Mouse (Mus musculus): ENCODE data around the gene Banf2. TPM values are rescaled to one million over a fixed set of nuclear protein-coding genes. Genes with fewer than 3 reads are reported as not detected.
A peak's percentile ranks its signal among the peaks of the same experiment; 100 is the strongest.

Gene Banf2
- total RNA-seq, 4 experiments from 2014 or later: not detected

DNA sequence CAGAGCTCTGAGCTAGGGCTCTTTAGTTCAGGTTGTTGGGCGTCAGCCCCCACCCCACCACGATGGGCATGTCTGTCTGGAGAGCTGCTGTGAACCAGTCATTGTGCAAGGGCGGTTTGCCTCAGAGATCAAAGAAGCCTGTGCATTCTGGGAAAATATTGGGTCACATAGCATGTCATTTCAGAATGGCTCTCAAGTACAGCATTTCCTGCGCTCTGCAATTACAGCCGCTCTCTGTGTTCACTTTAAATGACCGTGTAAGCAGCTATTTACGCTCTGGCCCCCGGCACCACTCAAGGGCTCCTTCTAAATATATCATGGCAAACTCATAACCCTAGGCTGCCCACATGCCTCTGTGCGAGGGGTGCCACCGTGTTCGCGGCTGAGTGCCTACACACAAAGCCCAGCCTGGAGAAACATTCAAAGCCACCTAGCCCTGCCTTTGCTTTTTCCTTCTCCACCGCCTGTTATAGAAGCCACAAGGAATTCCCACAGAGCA is 68.7 kb downstream of the Banf2 start:
- DNase-seq (ENCODE audit: low spot score): peak; percentile 22

GRCm38 (mm10) chr2:144107374-144107773 is 74.5 kb downstream of the Banf2 start:
- peak; percentile 10 for DNase-seq (ENCODE audit: low spot score)

GRCm38 (mm10) chr2:144107810-144108209 is 75.0 kb downstream of the Banf2 start:
- DNase-seq (ENCODE audit: low spot score): no peak

DNA sequence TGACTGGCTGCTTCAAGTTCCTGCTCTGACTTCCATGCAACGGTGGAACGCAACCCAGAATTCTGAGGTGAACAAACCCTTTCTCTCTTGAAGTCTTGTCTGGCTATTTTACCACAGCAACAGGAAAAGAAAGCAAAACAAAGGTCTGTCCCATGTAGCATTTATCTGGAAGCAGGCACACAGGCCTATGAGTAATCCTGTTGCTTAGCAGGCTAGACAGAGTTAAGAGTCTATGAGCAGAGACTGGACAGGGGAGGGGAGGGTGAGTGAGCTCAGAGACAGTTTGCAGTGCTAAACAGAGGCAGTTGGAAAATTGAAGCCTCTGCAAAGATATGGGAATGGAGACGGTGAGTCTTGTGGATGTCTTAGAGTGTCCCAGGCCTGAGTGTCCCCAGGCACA is 75.5 kb downstream of the Banf2 start:
- DNase-seq (ENCODE audit: low spot score): no peak

DNA sequence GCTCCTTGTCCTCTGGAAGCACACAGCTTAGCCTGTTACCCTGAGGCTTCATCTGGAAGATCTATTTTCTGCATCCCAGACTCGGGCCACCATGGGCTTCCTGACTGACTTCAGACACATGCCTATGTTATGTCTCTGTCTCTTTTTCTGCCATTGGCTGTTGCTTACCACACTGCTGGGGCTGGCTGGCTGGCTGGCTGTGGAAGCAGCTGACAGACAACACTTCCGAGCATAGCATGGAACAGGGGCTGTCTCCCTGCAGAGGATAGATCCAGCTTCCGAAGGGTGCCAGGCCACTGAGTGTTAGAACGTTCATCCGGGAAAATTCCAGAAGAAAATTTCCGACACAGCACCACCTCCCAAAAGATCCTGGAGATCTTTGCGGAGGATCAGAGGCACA is 79.1 kb downstream of the Banf2 start:
- DNase-seq (ENCODE audit: low spot score): no peak

DNA sequence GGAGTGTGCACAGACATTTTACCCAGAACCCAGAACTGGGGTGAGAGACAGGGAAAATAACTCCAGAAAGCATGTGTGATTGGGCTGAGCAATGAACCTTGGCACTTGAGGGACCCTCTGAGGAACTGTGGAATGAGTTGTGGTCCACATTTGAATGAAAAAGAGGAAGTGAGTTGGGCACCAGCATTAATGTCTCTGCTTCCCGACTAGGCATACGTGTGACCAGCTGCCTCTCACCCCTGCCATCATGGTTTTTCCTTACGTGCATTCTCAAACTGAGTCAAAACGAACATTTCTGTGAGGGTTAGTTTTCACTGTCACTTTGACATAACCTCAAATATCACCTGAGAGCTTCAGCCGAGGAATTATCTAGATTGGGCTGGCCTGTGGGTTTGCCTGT is 79.8 kb downstream of the Banf2 start:
- DNase-seq (ENCODE audit: low spot score): no peak

DNA sequence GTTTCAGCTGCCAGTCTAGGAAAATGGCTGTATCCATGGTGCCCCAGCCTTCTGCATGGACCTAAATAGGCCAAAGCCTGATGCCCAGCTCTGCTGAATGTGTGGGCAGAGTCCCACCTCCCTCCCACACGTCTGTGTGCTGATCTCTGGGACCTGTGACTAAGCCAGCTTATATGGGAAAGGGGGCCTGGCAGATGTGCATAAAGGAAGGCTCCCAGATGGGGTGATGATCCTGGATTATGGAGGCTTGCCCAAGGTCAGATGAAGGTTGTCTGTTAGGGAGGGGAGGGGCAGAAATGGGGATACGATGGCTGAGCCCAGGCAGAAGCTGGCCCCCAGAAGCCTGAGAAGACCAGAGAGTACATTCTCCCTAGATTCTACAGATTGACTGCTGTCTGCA is 85.2 kb downstream of the Banf2 start:
- no peak for DNase-seq (ENCODE audit: low spot score)

- DNase-seq (ENCODE audit: low spot score): peak; percentile 48
These were observed 87.4 kb downstream of the Banf2 start for GRCm38 (mm10) chr2:144120186-144120823.

GRCm38 (mm10) chr2:144122068-144122467 is 89.2 kb downstream of the Banf2 start:
- no peak for DNase-seq (ENCODE audit: low spot score)

Other genes with a start within 250 kb of the Banf2 start
- under 1 TPM in 3 of 4 experiments, not detected in 1; 0.16 to 0.47 (median 0.17) TPM for gene Bfsp1, start 169.9 kb upstream of the Banf2 start, total RNA-seq (2022)
- gene Dstn, start 117.7 kb upstream of the Banf2 start, total RNA-seq (2022): 100 to 1,000 TPM; 129 to 151 (median 143) TPM
- gene Rrbp1, start 21.8 kb upstream of the Banf2 start, total RNA-seq (2022): 100 to 1,000 TPM; 109 to 128 (median 115) TPM
- gene Mgme1, start 237.6 kb downstream of the Banf2 start, total RNA-seq (2022): 10 to 100 TPM; 14.5 to 18.5 (median 17.3) TPM
- gene Snx5, start 237.8 kb downstream of the Banf2 start, total RNA-seq (2022): 10 to 100 TPM; 56.1 to 62.3 (median 59.5) TPM